Mouse (Mus musculus): ENCODE measurements around the gene Fam53b.

Fam53b gene

GRCm38 (mm10) chr7:132813416-132814088 is at the start of gene Fam53b:
Gene Fam53b (minus strand): TSS chr7:132813886.
- peak; percentile 22 for DNase-seq (ENCODE audit: low read depth, low spot score)

GRCm38 (mm10) chr7:132859042-132859958 is 45.6 kb upstream of the Fam53b start, which contains the start of gene Abraxas2:
Gene Abraxas2 (plus strand): TSS chr7:132859225.
- peak; percentile 83 for DNase-seq (ENCODE audit: low read depth, low spot score)

- DNase-seq (ENCODE audit: low read depth, low spot score) = no peak
Observed at GRCm38 (mm10) chr7:132858043-132858608, 44.4 kb upstream of the Fam53b start.

GRCm38 (mm10) chr7:132856083-132856482 is 42.4 kb upstream of the Fam53b start:
- no peak for DNase-seq (ENCODE audit: low read depth, low spot score)

DNA sequence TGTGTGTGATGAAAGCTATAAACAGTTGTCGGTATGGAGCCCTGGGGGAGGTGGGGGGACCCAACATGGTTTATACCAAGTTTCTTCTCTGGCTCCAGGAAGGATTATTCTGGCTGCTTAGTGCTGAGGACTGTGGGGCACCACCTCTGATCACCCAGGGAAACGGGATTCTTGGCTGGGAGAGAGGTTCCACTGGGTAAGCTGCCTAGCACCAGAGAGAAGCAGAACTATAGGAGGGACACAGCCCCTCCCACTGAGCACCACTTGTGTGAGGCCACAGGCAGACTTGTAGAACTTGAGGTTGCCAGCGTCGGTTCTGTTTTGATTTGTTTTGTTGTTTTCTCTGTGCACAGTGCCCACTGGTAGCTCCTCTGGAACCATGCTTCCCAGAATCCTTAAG is 40.3 kb upstream of the Fam53b start:
- no peak for DNase-seq (ENCODE audit: low read depth, low spot score)

- no peak for DNase-seq (ENCODE audit: low read depth, low spot score)
Observed at GRCm38 (mm10) chr7:132853361-132853760, 39.7 kb upstream of the Fam53b start.

GRCm38 (mm10) chr7:132852173-132852844 is 38.6 kb upstream of the Fam53b start, which contains the start of gene Eef1akmt2:
Gene Eef1akmt2 (minus strand): TSS chr7:132852673.
- DNase-seq (ENCODE audit: low read depth, low spot score) = peak; percentile 66

DNA sequence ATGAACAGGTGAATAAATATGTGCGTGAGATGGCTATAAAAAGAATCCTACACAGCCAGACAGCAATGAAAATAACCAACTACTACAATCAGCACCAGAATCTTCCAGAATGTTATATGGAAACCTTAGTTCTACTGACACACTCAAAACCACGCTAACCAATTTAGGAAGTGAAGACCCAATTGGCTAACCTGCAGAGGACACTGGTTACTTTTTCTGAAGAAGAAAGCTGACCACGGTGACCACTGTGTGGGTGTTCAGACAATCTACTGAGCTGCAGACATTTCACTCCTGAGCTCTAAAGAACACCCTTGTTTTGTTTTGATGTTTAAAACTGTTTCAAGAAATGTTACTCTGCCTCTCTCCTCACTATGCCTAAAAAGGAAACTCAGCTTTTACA is 29.5 kb upstream of the Fam53b start:
- no peak for DNase-seq (ENCODE audit: low read depth, low spot score)

- no peak for DNase-seq (ENCODE audit: low read depth, low spot score)
Observed at GRCm38 (mm10) chr7:132842455-132842854, 28.8 kb upstream of the Fam53b start.

DNA sequence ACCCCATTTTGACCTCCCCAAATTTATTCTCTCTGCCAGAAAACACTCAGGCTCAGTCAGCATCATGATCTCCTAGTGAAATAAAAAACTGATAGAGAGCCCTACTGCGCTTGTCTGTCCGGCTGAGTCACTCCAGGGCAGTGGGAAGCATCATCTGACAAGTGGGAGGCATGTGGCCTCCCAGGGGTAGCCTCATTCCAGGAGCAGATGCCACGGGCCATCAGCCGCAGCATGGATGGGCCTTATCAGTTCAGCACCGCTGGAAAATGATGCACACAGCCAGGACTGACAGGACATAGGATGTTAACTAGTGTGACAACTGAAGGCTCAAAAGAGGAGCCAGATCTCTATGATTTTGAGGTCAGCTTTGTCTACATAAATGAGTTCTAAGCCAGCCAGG is 27.6 kb upstream of the Fam53b start:
- no peak for DNase-seq (ENCODE audit: low read depth, low spot score)

DNA sequence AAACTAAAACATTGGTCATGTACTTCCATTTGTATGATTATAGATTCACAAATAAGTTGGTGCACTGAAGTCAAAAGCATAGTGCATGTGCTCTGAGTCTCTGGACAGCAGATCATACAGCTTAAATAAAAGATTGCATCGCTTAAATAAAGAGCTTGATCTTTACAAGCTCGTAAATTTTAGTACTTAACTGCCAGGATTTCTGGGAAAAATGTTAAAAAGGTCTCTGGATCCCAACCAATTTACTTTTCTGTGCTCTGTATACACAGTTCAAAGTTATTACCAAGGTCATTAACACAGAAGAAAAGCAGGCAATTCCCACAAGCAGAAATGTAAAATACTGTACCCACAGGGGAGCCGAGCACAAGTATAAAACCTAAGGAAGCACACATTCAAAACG is 17.3 kb upstream of the Fam53b start:
- DNase-seq (ENCODE audit: low read depth, low spot score) = no peak

- DNase-seq (ENCODE audit: low read depth, low spot score) = no peak
Observed at GRCm38 (mm10) chr7:132824346-132825022, 10.8 kb upstream of the Fam53b start.

GRCm38 (mm10) chr7:132823832-132824231 is 10.1 kb upstream of the Fam53b start:
- no peak for DNase-seq (ENCODE audit: low read depth, low spot score)

DNA sequence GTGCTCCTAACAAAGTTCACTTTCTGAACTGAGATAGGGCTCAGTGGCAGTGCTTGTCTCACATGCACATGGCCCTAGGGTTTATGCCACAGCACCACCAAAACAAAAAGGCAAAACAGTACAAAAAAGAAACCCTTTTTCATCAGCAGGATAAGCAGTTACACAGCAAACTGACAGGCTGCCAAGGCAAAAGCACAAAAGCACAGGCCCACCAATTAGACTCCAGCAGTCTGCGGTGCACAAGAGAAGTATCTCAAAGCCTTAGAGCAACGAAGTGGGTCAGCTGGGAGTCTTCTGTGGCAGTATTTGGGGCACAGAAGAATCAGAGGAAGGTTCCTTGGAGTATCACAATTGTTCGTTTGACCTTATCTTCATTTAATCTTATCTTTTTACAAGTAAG is 7.0 kb upstream of the Fam53b start:
- DNase-seq (ENCODE audit: low read depth, low spot score) = no peak

GRCm38 (mm10) chr7:132817056-132817455 is 3.4 kb upstream of the Fam53b start:
- DNase-seq (ENCODE audit: low read depth, low spot score) = no peak

DNA sequence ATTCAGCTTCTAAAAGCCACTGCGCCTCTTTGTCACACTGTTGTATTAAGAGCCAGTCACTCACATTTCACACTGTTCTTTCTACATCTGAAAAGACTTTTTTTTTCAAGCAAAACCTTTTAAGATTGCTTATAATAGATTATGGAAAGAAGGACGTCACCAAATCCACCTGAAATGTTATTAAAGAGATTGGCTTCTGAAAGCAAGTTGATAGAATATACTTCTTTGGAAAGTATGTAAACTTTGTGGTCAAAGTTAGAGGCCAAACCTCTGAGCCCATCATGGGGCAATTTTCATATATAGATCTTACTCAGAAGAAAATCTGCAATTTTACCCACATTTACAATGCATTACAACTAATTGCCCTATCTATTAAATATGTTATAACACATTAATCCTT is 2.8 kb upstream of the Fam53b start:
- DNase-seq (ENCODE audit: low read depth, low spot score) = no peak

GRCm38 (mm10) chr7:132815081-132815480 is 1.4 kb upstream of the Fam53b start:
- no peak for DNase-seq (ENCODE audit: low read depth, low spot score)

GRCm38 (mm10) chr7:132814089-132814450 is 384 bp upstream of the Fam53b start:
- DNase-seq (ENCODE audit: low read depth, low spot score) = no peak

DNA sequence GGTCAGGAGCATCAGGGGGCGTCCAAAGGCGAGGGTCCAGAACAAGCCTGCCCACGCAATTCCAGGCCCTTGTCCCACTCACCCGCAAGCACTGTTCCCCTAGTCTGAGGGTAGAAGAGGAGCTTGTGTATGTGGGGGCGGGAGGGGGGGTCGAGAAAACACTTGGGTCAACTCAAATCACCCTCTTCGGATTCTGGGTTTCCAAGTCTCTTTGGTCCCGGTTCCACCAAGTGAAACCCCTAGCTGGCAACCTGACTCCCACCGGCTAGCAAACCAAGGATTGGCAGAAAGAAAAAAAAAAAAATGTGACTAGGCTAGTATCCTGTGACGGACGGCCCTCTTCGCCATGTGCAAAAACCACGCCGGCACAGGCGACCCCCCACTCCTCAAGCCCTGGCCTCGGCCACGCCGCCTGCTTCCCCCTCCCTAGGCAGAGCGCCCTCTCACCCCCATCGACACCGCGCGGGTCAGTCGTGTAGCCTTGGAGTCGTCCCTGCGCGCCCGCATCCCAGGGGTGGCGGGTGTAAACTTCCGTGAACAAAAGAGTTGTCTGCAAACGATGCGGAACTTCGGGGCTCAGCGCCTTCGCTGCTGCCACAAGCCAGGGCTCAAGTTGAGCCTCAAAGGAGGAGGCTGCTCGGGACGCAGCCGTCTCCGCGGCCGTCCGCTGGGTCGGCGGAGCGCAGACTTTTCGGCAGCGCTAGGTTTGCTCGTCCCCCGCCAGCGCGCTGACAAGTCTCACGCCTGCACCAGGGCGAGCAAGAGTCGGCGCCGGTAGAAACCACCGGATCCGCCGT is 869 bp downstream of the Fam53b start:
- peak; percentile 16 for DNase-seq (ENCODE audit: low read depth, low spot score)

Data from c-Kit-negative CD71-positive TER-119-positive erythroid progenitor cells, embryonic 14.5 days (primary cell).